Mouse (Mus musculus): Measurements from ENCODE around the gene Rpl41. TPM values are rescaled to one million over a fixed set of nuclear protein-coding genes. Genes with fewer than 3 reads are reported as not detected.

Rpl41 gene
- polyA plus RNA-seq, 1 experiment from 2014 or later = 2,375 TPM

DNA sequence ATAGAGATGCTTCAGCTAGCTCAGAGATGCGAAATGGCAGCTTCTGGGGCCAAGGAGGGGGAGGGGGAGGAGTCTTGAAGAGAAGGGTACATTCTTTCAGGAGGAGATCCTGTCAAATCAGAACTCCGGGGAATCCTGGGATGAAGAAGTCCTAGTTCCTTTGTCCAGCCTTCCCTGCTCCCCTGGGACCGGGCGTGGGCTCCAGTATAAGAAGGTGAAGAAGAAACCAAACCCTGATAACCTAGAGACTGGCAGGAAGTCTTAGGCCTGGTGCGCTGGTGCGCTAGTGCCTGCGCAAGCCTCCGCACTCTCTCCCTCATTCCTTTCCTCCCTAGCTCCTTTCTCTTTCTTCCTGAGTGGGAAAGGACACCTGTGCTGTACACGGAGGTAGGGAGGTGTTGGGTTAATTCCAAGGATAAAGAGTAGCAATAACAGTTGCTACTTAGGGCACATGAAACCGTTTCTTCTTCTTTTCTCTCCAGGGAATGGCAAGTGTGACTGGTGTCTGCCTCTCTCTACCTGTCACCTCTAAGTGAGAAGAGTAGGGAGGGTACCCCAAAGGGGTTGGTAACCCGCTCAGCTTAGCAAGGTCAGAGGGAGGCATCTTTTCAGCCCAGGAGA lies 24.9 kb downstream of the Rpl41 start:
- peak overlapping the region; percentile 71 for H3K9ac ChIP-seq (replicated peaks; ENCODE audit: low read length)
- H3K4me2 ChIP-seq (ENCODE audit: low read length) = peak overlapping the region; percentile 100
- no peaks in the 10 kb centered on the region for H3K36me3 ChIP-seq (ENCODE audit: control insufficient read depth, insufficient read depth, low read length)
- H3K4me1 ChIP-seq (ENCODE audit: control insufficient read depth, insufficient read depth, low read length) = peaks cover 6% of the 10 kb centered on the region
- peaks cover 10% of the 10 kb centered on the region; the same call in 1 of the 2 replicates for H3K27me3 ChIP-seq (ENCODE audit: control insufficient read depth, insufficient read depth, low read length)
- whole genome bisulfite sequencing = 6% methylated on average over 11 of the region's 11 CpGs
- ATAC-seq (ENCODE audit: low FRiP score, low TSS enrichment) (no peak), DNase-seq (peak; percentile 25)
- H3K27ac ChIP-seq (replicated peaks; ENCODE audit: low read depth, low read length) = no peak overlapping the region
- H3K9me3 ChIP-seq (ENCODE audit: control insufficient read depth, low read length) = no peaks in the 10 kb centered on the region
- H3K4me3 ChIP-seq (replicated peaks; ENCODE audit: low read depth, low read length) = peak overlapping the region; percentile 58

DNA sequence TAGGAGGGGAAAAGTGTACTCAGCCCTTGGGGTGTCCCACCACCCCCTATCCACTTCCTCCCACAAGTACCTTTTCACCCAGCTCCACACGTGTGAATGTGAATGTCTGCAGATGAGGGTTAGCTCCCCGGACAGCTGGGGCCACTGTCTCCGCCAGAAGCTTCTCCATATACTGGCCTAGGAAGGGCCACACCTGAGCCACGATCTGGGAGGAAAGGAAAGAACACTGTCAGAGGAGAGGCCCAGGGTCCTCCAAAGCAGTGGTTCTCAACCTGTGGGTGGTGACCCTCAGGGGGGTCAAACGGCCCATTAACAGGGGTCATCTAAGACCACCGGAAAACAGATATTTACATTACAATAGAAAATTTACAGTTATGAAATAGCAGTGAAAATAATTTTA lies 26.8 kb downstream of the Rpl41 start:
- no peaks in the 10 kb centered on the region for H3K9me3 ChIP-seq (ENCODE audit: control insufficient read depth, low read length)
- no peak overlapping the region for H3K27ac ChIP-seq (replicated peaks; ENCODE audit: low read depth, low read length)
- peaks cover 10% of the 10 kb centered on the region; the same call in 1 of the 2 replicates for H3K27me3 ChIP-seq (ENCODE audit: control insufficient read depth, insufficient read depth, low read length)
- H3K4me3 ChIP-seq (replicated peaks; ENCODE audit: low read depth, low read length) = no peak overlapping the region
- 76% methylated on average over 6 of the region's 6 CpGs for WGBS
- no peak overlapping the region for H3K4me2 ChIP-seq (ENCODE audit: low read length)
- H3K9ac ChIP-seq (replicated peaks; ENCODE audit: low read length) = no peak overlapping the region
- H3K4me1 ChIP-seq (ENCODE audit: control insufficient read depth, insufficient read depth, low read length) = peaks cover 6% of the 10 kb centered on the region
- no peaks in the 10 kb centered on the region for H3K36me3 ChIP-seq (ENCODE audit: control insufficient read depth, insufficient read depth, low read length)
- ATAC-seq (ENCODE audit: low FRiP score, low TSS enrichment) (no peak), DNase-seq (no peak)

DNA sequence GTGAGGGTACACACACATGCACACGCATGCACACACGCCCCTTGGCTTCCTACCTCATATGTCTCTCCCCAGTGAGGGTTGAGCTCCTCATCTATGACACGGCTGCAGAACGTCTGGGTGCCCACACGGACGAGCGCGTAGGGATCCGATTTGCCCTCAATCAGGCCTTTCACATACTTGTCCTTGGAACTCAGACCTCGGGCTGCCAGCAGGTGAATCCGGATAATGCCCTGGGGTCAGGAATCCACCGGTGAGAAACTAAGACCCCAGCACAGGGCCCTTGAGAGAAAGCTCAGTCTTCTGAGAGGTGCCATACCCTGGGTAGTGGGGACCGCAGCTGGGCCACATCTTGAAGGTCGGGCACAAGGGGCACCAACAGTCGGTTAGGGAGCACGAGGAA lies 28.5 kb downstream of the Rpl41 start:
- H3K27ac ChIP-seq (replicated peaks; ENCODE audit: low read depth, low read length) = no peak overlapping the region
- no peak for DNase-seq

DNA sequence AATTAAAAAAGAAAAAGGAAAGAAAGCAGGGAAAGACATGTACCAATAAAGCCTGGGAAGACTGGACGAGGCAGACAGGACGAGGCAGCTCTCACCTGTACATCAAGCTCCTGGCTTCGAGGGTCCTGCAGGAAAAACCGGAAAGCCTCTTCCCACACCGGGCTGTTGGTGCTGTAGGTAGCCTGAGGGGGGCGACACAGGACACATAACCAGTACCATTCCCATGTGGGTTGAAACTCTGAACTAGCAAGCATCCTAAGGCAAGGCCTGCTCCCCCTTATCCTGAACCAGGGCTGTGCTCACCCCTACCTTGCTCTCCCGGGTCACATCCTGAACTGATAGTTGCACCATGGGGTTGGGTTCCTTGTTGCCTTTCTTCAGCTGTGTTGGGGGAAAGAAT lies 30.3 kb downstream of the Rpl41 start:
- ATAC-seq (ENCODE audit: low FRiP score, low TSS enrichment) = no peak
- H3K36me3 ChIP-seq (ENCODE audit: control insufficient read depth, insufficient read depth, low read length) = no peaks in the 10 kb centered on the region
- 69% methylated on average over 7 of the region's 7 CpGs for WGBS
- H3K4me1 ChIP-seq (ENCODE audit: control insufficient read depth, insufficient read depth, low read length) = no peaks in the 10 kb centered on the region
- H3K27ac ChIP-seq (replicated peaks; ENCODE audit: low read depth, low read length) = no peak overlapping the region
- no peak overlapping the region for H3K4me3 ChIP-seq (replicated peaks; ENCODE audit: low read depth, low read length)
- peaks cover 8% of the 10 kb centered on the region; the same call in 1 of the 2 replicates for H3K27me3 ChIP-seq (ENCODE audit: control insufficient read depth, insufficient read depth, low read length)
- no peak overlapping the region for H3K4me2 ChIP-seq (ENCODE audit: low read length)
- no peaks in the 10 kb centered on the region for H3K9me3 ChIP-seq (ENCODE audit: control insufficient read depth, low read length)
- H3K9ac ChIP-seq (replicated peaks; ENCODE audit: low read length) = no peak overlapping the region
- DNase-seq = peak; percentile 44

More for the DNA sequence above, 28.5 kb downstream of the Rpl41 start:
- H3K27me3 ChIP-seq (ENCODE audit: control insufficient read depth, insufficient read depth, low read length) = peaks cover 15% of the 10 kb centered on the region; the same call in 1 of the 2 replicates
- 88% methylated on average over 16 of the region's 16 CpGs for WGBS
- no peak overlapping the region for H3K4me2 ChIP-seq (ENCODE audit: low read length)
- peaks cover 3% of the 10 kb centered on the region; the same call in 1 of the 2 replicates for H3K4me1 ChIP-seq (ENCODE audit: control insufficient read depth, insufficient read depth, low read length)
- no peaks in the 10 kb centered on the region for H3K36me3 ChIP-seq (ENCODE audit: control insufficient read depth, insufficient read depth, low read length)
- H3K9ac ChIP-seq (replicated peaks; ENCODE audit: low read length) = no peak overlapping the region
- ATAC-seq (ENCODE audit: low FRiP score, low TSS enrichment) = no peak
- no peak overlapping the region for H3K4me3 ChIP-seq (replicated peaks; ENCODE audit: low read depth, low read length)
- no peaks in the 10 kb centered on the region for H3K9me3 ChIP-seq (ENCODE audit: control insufficient read depth, low read length)

DNA sequence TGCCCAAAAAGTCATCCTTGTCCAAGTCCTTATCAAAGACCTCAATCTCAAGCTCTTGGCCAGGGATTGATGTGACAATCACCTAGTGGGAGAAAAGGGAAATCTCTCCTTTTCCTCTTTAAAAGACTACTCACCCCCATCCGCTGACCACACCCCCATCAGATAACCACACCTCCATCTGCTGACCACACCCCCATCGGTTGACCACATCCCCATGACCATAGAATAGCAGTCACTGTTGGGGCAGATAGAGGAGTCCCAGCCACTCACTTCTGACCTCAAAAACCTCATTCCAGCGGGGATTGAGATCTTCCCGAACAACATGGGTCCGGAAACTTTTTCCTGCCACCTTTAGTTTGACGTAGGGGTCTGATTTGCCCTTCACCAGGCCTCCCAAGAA lies 32.4 kb downstream of the Rpl41 start:
- WGBS = 27% methylated on average over 6 of the region's 6 CpGs
- DNase-seq (no peak), ATAC-seq (ENCODE audit: low FRiP score, low TSS enrichment) (no peak)
- Histone ChIP-seq H3K27me3 (ENCODE audit: control insufficient read depth, insufficient read depth, low read length) (peaks cover 6% of the 10 kb centered on the region; the same call in 1 of the 2 replicates), H3K9ac (replicated peaks; ENCODE audit: low read length) (no peak overlapping the region), H3K4me3 (replicated peaks; ENCODE audit: low read depth, low read length) (no peak overlapping the region), H3K9me3 (ENCODE audit: control insufficient read depth, low read length) (no peaks in the 10 kb centered on the region), H3K4me1 (ENCODE audit: control insufficient read depth, insufficient read depth, low read length) (no peaks in the 10 kb centered on the region), H3K4me2 (ENCODE audit: low read length) (no peak overlapping the region), H3K27ac (replicated peaks; ENCODE audit: low read depth, low read length) (no peak overlapping the region), H3K36me3 (ENCODE audit: control insufficient read depth, insufficient read depth, low read length) (peaks cover 5% of the 10 kb centered on the region; the same call in 1 of the 2 replicates)

DNA sequence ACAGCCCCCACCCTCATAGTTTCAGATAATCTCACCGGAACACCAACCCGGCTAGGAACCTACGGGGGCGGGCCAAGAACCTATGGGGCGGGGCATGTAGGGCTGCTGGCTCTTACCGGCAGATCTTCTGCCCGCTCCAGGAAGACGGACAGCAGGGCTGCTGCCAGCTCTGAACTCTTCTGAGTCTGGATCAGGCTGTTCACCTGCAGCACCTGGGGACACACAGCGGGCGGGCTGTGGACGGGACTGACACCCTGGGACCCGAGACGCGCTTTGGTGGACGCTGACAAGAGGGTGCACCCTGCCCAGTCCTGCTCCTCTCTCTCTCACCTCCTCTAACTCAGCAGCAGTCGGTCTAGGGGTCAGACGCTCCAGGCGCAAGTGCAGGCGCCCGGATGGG lies 33.1 kb downstream of the Rpl41 start:
- no peak for DNase-seq
- 19% methylated on average over 20 of the region's 20 CpGs for WGBS
- Histone ChIP-seq H3K9ac (replicated peaks; ENCODE audit: low read length) (no peak overlapping the region), H3K4me1 (ENCODE audit: control insufficient read depth, insufficient read depth, low read length) (no peaks in the 10 kb centered on the region), H3K4me3 (replicated peaks; ENCODE audit: low read depth, low read length) (no peak overlapping the region), H3K36me3 (ENCODE audit: control insufficient read depth, insufficient read depth, low read length) (peaks cover 5% of the 10 kb centered on the region; the same call in 1 of the 2 replicates), H3K27me3 (ENCODE audit: control insufficient read depth, insufficient read depth, low read length) (peaks cover 6% of the 10 kb centered on the region; the same call in 1 of the 2 replicates), H3K27ac (replicated peaks; ENCODE audit: low read depth, low read length) (no peak overlapping the region), H3K4me2 (ENCODE audit: low read length) (no peak overlapping the region), H3K9me3 (ENCODE audit: control insufficient read depth, low read length) (no peaks in the 10 kb centered on the region)
- ATAC-seq (ENCODE audit: low FRiP score, low TSS enrichment) = no peak

DNA sequence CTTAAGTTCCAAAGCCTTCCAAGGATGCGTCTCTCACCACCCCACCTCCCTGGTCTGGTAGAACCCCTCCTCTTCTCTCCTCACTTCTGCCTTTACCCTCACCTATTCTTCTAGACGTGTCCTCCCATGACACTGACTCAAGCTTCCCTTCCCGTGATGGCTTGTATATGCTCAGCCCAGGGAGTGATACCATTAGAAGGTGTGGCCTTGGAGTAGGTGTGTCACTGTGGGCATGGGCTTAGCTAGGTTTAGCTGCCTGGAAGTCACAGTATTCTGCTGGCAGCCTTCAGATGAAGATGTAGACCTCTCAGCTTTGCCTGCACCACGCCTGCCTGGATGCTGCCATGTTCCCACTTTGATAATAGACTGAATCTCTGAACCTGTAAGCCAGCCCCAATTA lies 34.1 kb downstream of the Rpl41 start:
- Histone ChIP-seq H3K9me3 (ENCODE audit: control insufficient read depth, low read length) (no peaks in the 10 kb centered on the region), H3K4me2 (ENCODE audit: low read length) (no peak overlapping the region), H3K9ac (replicated peaks; ENCODE audit: low read length) (no peak overlapping the region), H3K36me3 (ENCODE audit: control insufficient read depth, insufficient read depth, low read length) (peaks cover 5% of the 10 kb centered on the region; the same call in 1 of the 2 replicates), H3K4me3 (replicated peaks; ENCODE audit: low read depth, low read length) (no peak overlapping the region), H3K4me1 (ENCODE audit: control insufficient read depth, insufficient read depth, low read length) (no peaks in the 10 kb centered on the region), H3K27me3 (ENCODE audit: control insufficient read depth, insufficient read depth, low read length) (peaks cover 6% of the 10 kb centered on the region; the same call in 1 of the 2 replicates), H3K27ac (replicated peaks; ENCODE audit: low read depth, low read length) (no peak overlapping the region)
- no peak for ATAC-seq (ENCODE audit: low FRiP score, low TSS enrichment)
- no peak for DNase-seq
- 84% methylated on average over 4 of the region's 4 CpGs for WGBS

DNA sequence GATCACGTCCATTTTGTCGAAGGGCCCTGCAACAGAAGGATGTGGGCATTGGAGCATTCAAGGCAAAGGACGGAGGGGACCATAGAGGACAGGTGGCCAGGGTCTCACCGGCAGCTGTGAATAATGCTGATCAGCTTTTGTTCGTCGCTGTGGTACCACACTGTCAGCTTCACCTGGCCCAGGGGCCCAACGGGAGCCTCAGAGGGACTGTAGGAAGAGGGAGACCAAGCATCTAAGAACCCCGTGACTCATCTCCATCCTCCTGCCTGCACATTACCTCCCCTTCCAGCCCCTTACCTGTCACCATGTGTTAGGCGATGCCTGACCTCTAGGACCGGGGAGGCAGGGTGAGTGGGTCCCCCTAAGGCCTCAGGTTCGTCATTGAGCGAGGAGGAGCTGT lies 37.3 kb downstream of the Rpl41 start:
- Histone ChIP-seq H3K36me3 (ENCODE audit: control insufficient read depth, insufficient read depth, low read length) (peaks cover 8% of the 10 kb centered on the region), H3K4me1 (ENCODE audit: control insufficient read depth, insufficient read depth, low read length) (no peaks in the 10 kb centered on the region), H3K27me3 (ENCODE audit: control insufficient read depth, insufficient read depth, low read length) (peaks cover under 1% of the 10 kb centered on the region; the same call in 1 of the 2 replicates), H3K9ac (replicated peaks; ENCODE audit: low read length) (no peak overlapping the region), H3K9me3 (ENCODE audit: control insufficient read depth, low read length) (no peaks in the 10 kb centered on the region), H3K27ac (replicated peaks; ENCODE audit: low read depth, low read length) (no peak overlapping the region), H3K4me2 (ENCODE audit: low read length) (no peak overlapping the region), H3K4me3 (replicated peaks; ENCODE audit: low read depth, low read length) (no peak overlapping the region)
- no peak for DNase-seq
- ATAC-seq (ENCODE audit: low FRiP score, low TSS enrichment) = no peak
- WGBS = 86% methylated on average over 12 of the region's 12 CpGs

DNA sequence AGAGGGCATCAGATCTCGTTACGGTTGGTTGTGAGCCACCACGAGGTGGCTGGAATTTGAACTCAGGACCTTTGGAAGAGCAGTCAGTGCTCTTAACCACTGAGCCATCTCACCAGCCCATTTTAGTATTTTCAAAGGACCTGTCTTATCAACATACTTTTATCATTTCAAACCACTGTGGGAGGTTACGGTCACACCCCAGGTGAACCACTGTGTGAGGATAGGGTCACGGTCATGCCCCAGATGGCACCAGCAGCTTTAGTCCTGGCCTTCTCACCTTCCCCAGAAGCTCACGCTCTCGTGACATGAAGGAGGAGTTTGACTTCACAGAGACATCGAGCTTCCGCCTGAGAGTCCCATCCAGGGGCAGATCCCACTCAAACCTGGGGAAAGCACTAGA lies 37.9 kb downstream of the Rpl41 start:
- no peaks in the 10 kb centered on the region for H3K4me1 ChIP-seq (ENCODE audit: control insufficient read depth, insufficient read depth, low read length)
- no peak overlapping the region for H3K27ac ChIP-seq (replicated peaks; ENCODE audit: low read depth, low read length)
- ATAC-seq (ENCODE audit: low FRiP score, low TSS enrichment) = no peak
- no peak overlapping the region for H3K4me2 ChIP-seq (ENCODE audit: low read length)
- H3K27me3 ChIP-seq (ENCODE audit: control insufficient read depth, insufficient read depth, low read length) = no peaks in the 10 kb centered on the region; the same call in 1 of the 2 replicates
- WGBS = 93% methylated on average over 9 of the region's 9 CpGs
- no peak for DNase-seq
- H3K4me3 ChIP-seq (replicated peaks; ENCODE audit: low read depth, low read length) = no peak overlapping the region
- H3K9ac ChIP-seq (replicated peaks; ENCODE audit: low read length) = no peak overlapping the region
- no peaks in the 10 kb centered on the region for H3K9me3 ChIP-seq (ENCODE audit: control insufficient read depth, low read length)
- H3K36me3 ChIP-seq (ENCODE audit: control insufficient read depth, insufficient read depth, low read length) = peaks cover 8% of the 10 kb centered on the region
